Mouse (Mus musculus) olfactory bulb, adult 2 months (tissue): ENCODE measurements around the gene Cchcr1. TPM values are rescaled to one million over a fixed set of nuclear protein-coding genes. Genes with fewer than 3 reads are reported as not detected.

Source experiments
- H3K27ac ChIP-seq: fragments of 200-500 bp; 2 replicates; pipeline ENCODE4 v1.5.1; 2012; ENCODE audit warnings: low read depth, low read length; ENCODE audit not compliant: insufficient read depth
- H3K4me1 ChIP-seq: fragments of 200-500 bp; 2 replicates; pipeline ENCODE4 v1.6.1; 2012; ENCODE audit warnings: low read length; ENCODE audit not compliant: control insufficient read depth, insufficient read depth
- H3K4me3 ChIP-seq: fragments of 200-500 bp; 2 replicates; pipeline ENCODE4 v1.5.1; 2012; ENCODE audit warnings: mild to moderate bottlenecking, low read depth, low read length, moderate library complexity; ENCODE audit not compliant: insufficient read depth
- CTCF ChIP-seq: fragments of 200-500 bp; IDR thresholded peaks from 2 replicates; pipeline ENCODE4 v1.5.1; 2012; ENCODE audit warnings: low read depth, mild to moderate bottlenecking, low read length, moderate library complexity; ENCODE audit not compliant: insufficient read depth
- POLR2A ChIP-seq: fragments of 200-500 bp; IDR thresholded peaks from 2 replicates; pipeline ENCODE4 v1.6.1; 2012; ENCODE audit warnings: mild to moderate bottlenecking, low read depth, low read length, moderate library complexity; ENCODE audit not compliant: insufficient read depth
- WGBS: fragments of 180-500 bp; shearing (Covaris S2); methylation state at CpG from one replicate; pipeline ENCODE4 v1.1.7; 2018; 5-methylcytosine and 5-hydroxymethylcytosine counted together
- polyA plus RNA-seq: library from polyadenylated mRNA; stranded (reverse); fragments of >200 nt; gene quantifications from 2 replicates; pipeline ENCODE4 v1.2.4, GENCODE M21; 2012; ENCODE audit warnings: low replicate concordance; ENCODE audit not compliant: missing spikeins, insufficient read depth, insufficient read length

Cchcr1 gene
- polyA plus RNA-seq, 1 experiment: not detected

- 11% methylated on average over 15 of the region's 15 CpGs for WGBS
- Histone ChIP-seq H3K4me1 (peaks cover 29% of the 10 kb centered on the region), H3K27ac (peak overlapping the region; percentile 86), H3K4me3 (no peak overlapping the region)
- TF ChIP-seq POLR2A (no peak), CTCF (no peak)
Observed at GRCm38 (mm10) chr17:35549437-35550142, 32.7 kb downstream of the Cchcr1 start.

- Histone ChIP-seq H3K27ac (peak overlapping the region; percentile 86), H3K4me1 (peaks cover 29% of the 10 kb centered on the region), H3K4me3 (no peak overlapping the region)
- TF ChIP-seq CTCF (no peak), POLR2A (no peak)
- WGBS: 94% methylated on average over 4 of the region's 4 CpGs
Observed at GRCm38 (mm10) chr17:35550143-35550494, 33.2 kb downstream of the Cchcr1 start.

GRCm38 (mm10) chr17:35550871-35551270, 34.0 kb downstream of the Cchcr1 start:
- Histone ChIP-seq H3K4me1 (peaks cover 29% of the 10 kb centered on the region), H3K27ac (no peak overlapping the region; the same call in 1 of the 2 replicates), H3K4me3 (no peak overlapping the region)
- WGBS: 71% methylated on average over 8 of the region's 8 CpGs
- no peak for TF ChIP-seq CTCF
- TF ChIP-seq POLR2A: no peak

GRCm38 (mm10) chr17:35551881-35552414, 35.0 kb downstream of the Cchcr1 start, which contains the start of gene Cdsn:
Gene Cdsn (plus strand): TSS chr17:35552128.
- Histone ChIP-seq H3K27ac (no peak within 1 kb of the TSS; the same call in 1 of the 2 replicates), H3K4me1 (peaks cover 29% of the 10 kb centered on the region), H3K4me3 (no peak within 1 kb of the TSS)
- WGBS: 74% methylated on average over 10 of the region's 10 CpGs
- TF ChIP-seq POLR2A (no peak), CTCF (no peak)

- 85% methylated on average over 5 of the region's 5 CpGs for WGBS
- TF ChIP-seq POLR2A (no peak), CTCF (no peak)
- no peak overlapping the region for H3K27ac ChIP-seq
- H3K4me1 ChIP-seq: peaks cover 31% of the 10 kb centered on the region
- H3K4me3 ChIP-seq: no peak overlapping the region
Observed at GRCm38 (mm10) chr17:35554321-35554720, 37.4 kb downstream of the Cchcr1 start.

- 94% methylated on average over 18 of the region's 18 CpGs for WGBS
- peaks cover 25% of the 10 kb centered on the region for H3K4me1 ChIP-seq
- TF ChIP-seq CTCF: no peak
- no peak overlapping the region for H3K4me3 ChIP-seq
- no peak overlapping the region for H3K27ac ChIP-seq
Observed at GRCm38 (mm10) chr17:35554761-35555397, 38.0 kb downstream of the Cchcr1 start.

GRCm38 (mm10) chr17:35556186-35556765, 39.4 kb downstream of the Cchcr1 start:
- 85% methylated on average over 13 of the region's 13 CpGs for WGBS

GRCm38 (mm10) chr17:35556812-35557211, 39.9 kb downstream of the Cchcr1 start:
- WGBS: 23% methylated on average over 5 of the region's 5 CpGs

More at GRCm38 (mm10) chr17:35556186-35556765, 39.4 kb downstream of the Cchcr1 start:
- TF ChIP-seq POLR2A (no peak), CTCF (no peak)
- Histone ChIP-seq H3K4me1 (peaks cover 14% of the 10 kb centered on the region), H3K4me3 (no peak overlapping the region), H3K27ac (no peak overlapping the region)

GRCm38 (mm10) chr17:35557351-35557750, 40.5 kb downstream of the Cchcr1 start:
- TF ChIP-seq CTCF (no peak; the same call in 1 of the 2 replicates), POLR2A (no peak)
- no peak overlapping the region for H3K4me3 ChIP-seq
- peaks cover 6% of the 10 kb centered on the region for H3K4me1 ChIP-seq
- no peak overlapping the region for H3K27ac ChIP-seq
- 60% methylated on average over 9 of the region's 9 CpGs for WGBS

More at GRCm38 (mm10) chr17:35556812-35557211, 39.9 kb downstream of the Cchcr1 start:
- Histone ChIP-seq H3K4me1 (peaks cover 9% of the 10 kb centered on the region), H3K4me3 (no peak overlapping the region), H3K27ac (no peak overlapping the region)
- no peak for TF ChIP-seq CTCF
- TF ChIP-seq POLR2A: no peak
